In the genomic region with DNA sequence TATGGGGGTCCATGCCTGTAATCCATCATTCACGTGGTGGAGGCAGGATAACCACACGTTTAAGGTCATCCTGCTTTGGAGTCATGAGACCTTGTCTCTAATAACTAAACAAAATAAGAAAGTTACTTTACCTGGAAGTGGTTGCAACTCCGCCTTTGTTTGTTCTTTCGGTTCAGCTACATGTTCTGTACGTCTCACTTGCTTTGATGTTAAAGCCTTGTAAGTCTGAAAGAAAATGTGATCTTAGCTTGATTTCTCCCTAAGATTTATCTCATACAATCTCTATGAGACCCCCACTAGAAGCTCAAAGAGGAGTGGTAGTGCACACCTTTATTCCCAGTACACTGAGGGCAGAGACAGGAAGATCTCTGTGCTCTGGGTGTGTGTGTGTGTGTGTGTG, we compare ENCODE assay signal across 23 mouse cellular contexts. TPM values are rescaled to one million over a fixed set of nuclear protein-coding genes. Genes with fewer than 3 reads are reported as not detected.
"Had no signal": no experiment of that assay in that cellular context is flagged by ENCODE, and none has a peak within 500 bp of the region (broad histone marks: within the 10 kb centered on the region; RNA-seq: fewer than 3 reads in every experiment).

No protein-coding gene starts in this region.

- DNase-seq: liver, postnatal 0 days; lung, adult 2 months; lung, postnatal 14 days; lung, postnatal 36 days; retina, postnatal 1 day; right cerebral cortex, adult 18-20 months; right cerebral cortex, postnatal 25 days; right cerebral cortex, postnatal 4 days; spleen, adult 18-20 months; thymus, adult 18-20 months; thymus, postnatal 14 days; thymus, postnatal 36 days had no signal

- H3K4me2 ChIP-seq: liver, embryonic 15.5 days; lung, embryonic 15.5 days; midbrain, embryonic 12.5 days; midbrain, embryonic 15.5 days; neural tube, embryonic 13.5 days; neural tube, embryonic 15.5 days had no signal

- H3K9me3 ChIP-seq: liver, embryonic 15.5 days; lung, embryonic 15.5 days; megakaryocyte, embryonic 14.5 days; midbrain, embryonic 12.5 days; midbrain, embryonic 15.5 days; neural tube, embryonic 13.5 days; neural tube, embryonic 15.5 days had no signal

- H3K27ac ChIP-seq: liver, embryonic 15.5 days; lung, embryonic 15.5 days; macrophage; midbrain, embryonic 12.5 days; midbrain, embryonic 15.5 days; neural tube, embryonic 13.5 days; neural tube, embryonic 15.5 days had no signal

- H3K9ac ChIP-seq: liver, embryonic 15.5 days; liver, postnatal 0 days; lung, embryonic 15.5 days; midbrain, embryonic 12.5 days; midbrain, embryonic 15.5 days; neural tube, embryonic 13.5 days; neural tube, embryonic 15.5 days had no signal

- ATAC-seq: liver, postnatal 0 days; lung, postnatal 0 days; midbrain, embryonic 15.5 days had no signal

- H3K36me3 ChIP-seq: liver, embryonic 15.5 days; lung, embryonic 15.5 days; midbrain, embryonic 12.5 days; midbrain, embryonic 15.5 days; neural tube, embryonic 13.5 days; neural tube, embryonic 15.5 days had no signal

- H3K4me3 ChIP-seq: liver, embryonic 15.5 days; lung, embryonic 15.5 days; megakaryocyte, embryonic 14.5 days; midbrain, embryonic 12.5 days; midbrain, embryonic 15.5 days; neural tube, embryonic 13.5 days; neural tube, embryonic 15.5 days had no signal

RNA-seq across cellular contexts. Expression of a gene that starts 5.4 kb away (rescaled TPM):
- total RNA-seq: megakaryocyte progenitor cell, adult 5-6 weeks; monocyte, adult 5-6 weeks had no signal
- polyA plus RNA-seq: lung, adult 2 months; lung, postnatal 0 days; macrophage had no signal
